Mouse (Mus musculus) forebrain, embryonic 14.5 days (tissue): ENCODE results near the gene Lrrd1. TPM values are rescaled to one million over a fixed set of nuclear protein-coding genes. Genes with fewer than 3 reads are reported as not detected.
"Not testable (repeated sequence)": the region's sequence is repeated elsewhere in the genome, so short reads cannot be mapped to it uniquely, and the experiment has no call there.

ENCODE experiments used
- ATAC-seq: fragments of 200-750 bp; cut with Nextera tagmentation; 2 replicates; pipeline ENCODE4 v1.8.0; 2017; ENCODE audit warnings: mild to moderate bottlenecking, moderate library complexity
- DNase-seq: peaks from one replicate; pipeline ENCODE4 v3.0.0-alpha.2; 2015; ENCODE audit warnings: low spot score
- H3K27ac ChIP-seq: fragments of 300-500 bp; sonication (generic); 2 replicates; pipeline ENCODE4 v1.5.1; 2014; ENCODE audit warnings: low read depth, mild to moderate bottlenecking, control low read depth, low read length, moderate library complexity
- H3K27me3 ChIP-seq: fragments of 300-500 bp; sonication (generic); replicated peaks from 2 replicates; pipeline ENCODE4 v1.6.1; 2014; ENCODE audit warnings: low read length, control low read depth, mixed read lengths; ENCODE audit not compliant: control insufficient read depth, insufficient read depth
- H3K36me3 ChIP-seq: fragments of 300-500 bp; sonication (generic); 2 replicates; pipeline ENCODE4 v1.6.1; 2014; ENCODE audit warnings: low read length, control low read depth; ENCODE audit not compliant: control insufficient read depth, insufficient read depth
- H3K4me1 ChIP-seq: fragments of 300-500 bp; sonication (generic); 2 replicates; pipeline ENCODE4 v1.6.1; 2014; ENCODE audit warnings: antibody characterized with exemption, low read length, control low read depth; ENCODE audit not compliant: control insufficient read depth, insufficient read depth
- H3K4me2 ChIP-seq: fragments of 300-500 bp; sonication (generic); 2 replicates; pipeline ENCODE4 v1.6.1; 2014; ENCODE audit warnings: mild to moderate bottlenecking, control low read depth, low read length
- H3K4me3 ChIP-seq: fragments of 300-500 bp; sonication (generic); 2 replicates; pipeline ENCODE4 v1.5.1; 2014; ENCODE audit warnings: low read depth, low read length, control low read depth
- H3K9ac ChIP-seq: fragments of 300-500 bp; sonication (generic); 2 replicates; pipeline ENCODE4 v1.6.1; 2014; ENCODE audit warnings: mild to moderate bottlenecking, low read length, control low read depth, moderate library complexity
- H3K9me3 ChIP-seq: fragments of 300-500 bp; sonication (generic); replicated peaks from 2 replicates; pipeline ENCODE4 v1.6.1; 2016; ENCODE audit warnings: low read length, control low read depth, mixed read lengths; ENCODE audit not compliant: control insufficient read depth
- WGBS: fragments of 180-500 bp; shearing (Covaris S2); extraction: QIAGEN DNeasy Blood & Tissue Kit; methylation state at CpG from one replicate; pipeline ENCODE4 v1.1.7; 2014; 5-methylcytosine and 5-hydroxymethylcytosine counted together
- polyA plus RNA-seq: library from polyadenylated mRNA; unstranded; fragments of >200 nt; fragmentation: Nextera tagmentation; extraction: Ambion mirVana; gene quantifications from 2 replicates; pipeline ENCODE4 v1.2.1, GENCODE M21; 2014

Gene Lrrd1
- 0.15 and 0.23 TPM in 2 replicates for polyA plus RNA-seq

GRCm38 (mm10) chr5:3845026-3845425 is at the start of gene Lrrd1:
Gene Lrrd1 (plus strand): TSS chr5:3845173.
- Histone ChIP-seq H3K9ac (peak within 1 kb of the TSS; percentile 35), H3K27me3 (no peaks in the 10 kb centered on the region), H3K4me1 (no peaks in the 10 kb centered on the region), H3K4me3 (peak within 1 kb of the TSS; percentile 21), H3K27ac (no peak within 1 kb of the TSS), H3K9me3 (no peaks in the 10 kb centered on the region), H3K36me3 (peaks cover 13% of the 10 kb centered on the region; the same call in 1 of the 2 replicates), H3K4me2 (peak within 1 kb of the TSS; percentile 44)
- WGBS, result 4% methylated on average over 24 of the region's 24 CpGs
- ATAC-seq (no peak), DNase-seq (peak; percentile 8)

- not testable (repeated sequence) for ATAC-seq, H3K27ac ChIP-seq, H3K36me3 ChIP-seq, H3K9ac ChIP-seq, H3K4me1 ChIP-seq, H3K4me2 ChIP-seq, H3K27me3 ChIP-seq, H3K4me3 ChIP-seq, DNase-seq, H3K9me3 ChIP-seq
- WGBS, result 95% methylated on average over 2 of the region's 2 CpGs
Measured at GRCm38 (mm10) chr5:3797101-3797500, 47.9 kb upstream of the Lrrd1 start.

- H3K9ac ChIP-seq, DNase-seq, H3K4me1 ChIP-seq, H3K4me2 ChIP-seq, H3K27ac ChIP-seq, ATAC-seq, H3K9me3 ChIP-seq, H3K36me3 ChIP-seq, H3K4me3 ChIP-seq, H3K27me3 ChIP-seq: not testable (repeated sequence)
Measured at GRCm38 (mm10) chr5:3798656-3799055, 46.3 kb upstream of the Lrrd1 start.

DNA sequence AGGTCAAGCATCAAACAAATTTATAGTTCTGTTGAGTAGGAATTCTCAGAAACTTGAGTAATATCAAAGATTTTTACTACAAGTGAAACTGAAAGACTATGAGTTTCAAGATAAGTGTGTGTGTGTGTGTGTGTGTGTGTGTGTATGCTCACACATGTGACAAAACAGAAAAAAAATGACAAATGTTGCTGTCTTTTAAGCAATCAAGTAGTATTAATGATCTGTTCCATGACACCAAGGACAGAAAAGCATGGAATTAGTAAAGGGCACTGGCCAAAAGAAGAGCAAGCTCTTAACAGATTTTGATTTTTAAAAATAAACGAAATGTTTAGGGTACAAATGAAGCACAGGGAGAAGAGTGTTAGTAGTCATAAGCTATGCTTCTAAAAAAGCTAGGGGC is 44.9 kb upstream of the Lrrd1 start:
- DNase-seq (no peak), ATAC-seq (no peak)
- H3K4me2 ChIP-seq, result no peak overlapping the region
- no peaks in the 10 kb centered on the region for H3K27me3 ChIP-seq
- WGBS, result 90% methylated on average over 1 of the region's 1 CpGs
- H3K4me3 ChIP-seq, result no peak overlapping the region
- no peak overlapping the region for H3K9ac ChIP-seq
- H3K36me3 ChIP-seq, result no peaks in the 10 kb centered on the region
- H3K27ac ChIP-seq, result no peak overlapping the region
- H3K9me3 ChIP-seq, result no peaks in the 10 kb centered on the region
- H3K4me1 ChIP-seq, result peaks cover 14% of the 10 kb centered on the region; the same call in 1 of the 2 replicates

DNA sequence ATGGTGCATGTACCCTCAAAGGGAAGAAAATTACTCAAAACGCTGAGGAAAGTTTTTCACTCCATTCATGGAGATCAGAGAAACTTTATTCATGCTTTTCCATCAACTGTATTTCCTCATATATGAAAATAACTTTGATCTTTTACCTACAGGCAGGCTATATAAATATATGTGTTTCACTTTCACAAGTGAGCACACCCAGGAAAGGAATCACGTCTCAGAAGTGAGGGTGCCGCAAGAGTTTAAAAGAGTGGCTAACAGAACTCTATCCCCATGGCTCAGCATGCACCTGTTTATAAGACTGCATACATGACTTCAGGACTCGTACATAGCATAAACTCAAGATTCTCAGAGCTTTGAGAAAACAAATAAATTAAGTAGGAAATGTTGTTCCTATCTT is 44.1 kb upstream of the Lrrd1 start:
- Histone ChIP-seq H3K9ac (no peak overlapping the region), H3K36me3 (no peaks in the 10 kb centered on the region), H3K27ac (no peak overlapping the region), H3K9me3 (no peaks in the 10 kb centered on the region), H3K4me3 (no peak overlapping the region), H3K27me3 (no peaks in the 10 kb centered on the region), H3K4me1 (peaks cover 14% of the 10 kb centered on the region; the same call in 1 of the 2 replicates), H3K4me2 (peak overlapping the region; percentile 27)
- 76% methylated on average over 4 of the region's 4 CpGs for WGBS
- DNase-seq, result no peak
- no peak for ATAC-seq

DNA sequence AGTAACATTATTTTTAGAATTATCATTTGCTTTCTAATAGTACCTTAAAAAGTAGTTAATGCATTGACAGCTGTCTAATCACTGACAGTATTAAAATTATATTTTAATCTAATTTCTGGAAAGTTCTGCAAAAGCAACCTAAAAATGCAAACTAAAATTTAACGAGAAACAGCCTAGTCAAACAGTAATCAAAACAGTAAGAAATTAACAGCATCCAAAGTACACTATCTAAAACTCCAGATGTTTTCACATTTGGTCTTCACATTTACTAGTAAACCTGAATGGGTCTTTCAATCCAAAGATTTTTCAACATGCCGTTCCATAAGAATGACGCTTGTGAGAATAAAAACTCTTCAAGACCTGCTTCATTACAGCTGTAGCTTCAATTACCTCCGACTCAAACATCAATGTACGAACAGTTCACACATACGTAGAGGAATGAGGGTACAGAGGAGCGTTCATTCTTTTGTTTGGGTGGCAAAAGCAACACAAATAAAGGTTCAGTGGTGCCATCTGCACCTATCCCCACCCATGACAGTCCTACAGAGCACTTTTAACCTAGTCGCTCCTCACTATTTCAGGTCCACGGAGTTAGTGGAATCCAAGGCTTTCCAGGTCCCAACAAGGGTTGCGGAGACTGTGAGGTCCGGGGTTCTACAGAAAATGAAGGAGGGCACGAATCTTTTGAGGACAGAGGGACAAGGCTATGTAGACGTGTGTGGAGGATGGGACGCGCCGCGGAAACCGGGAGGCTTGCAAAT is 43.1 kb upstream of the Lrrd1 start:
- DNase-seq (peak; percentile 28), ATAC-seq (no peak)
- H3K27me3 ChIP-seq, result no peaks in the 10 kb centered on the region
- peaks cover 14% of the 10 kb centered on the region; the same call in 1 of the 2 replicates for H3K4me1 ChIP-seq
- H3K36me3 ChIP-seq, result no peaks in the 10 kb centered on the region
- peak overlapping the region; percentile 88; the same call in 1 of the 2 replicates for H3K27ac ChIP-seq
- 4% methylated on average over 18 of the region's 18 CpGs for WGBS
- H3K4me3 ChIP-seq, result peak overlapping the region; percentile 89
- peak overlapping the region; percentile 88 for H3K9ac ChIP-seq
- H3K9me3 ChIP-seq, result no peaks in the 10 kb centered on the region
- H3K4me2 ChIP-seq, result peak overlapping the region; percentile 84

DNA sequence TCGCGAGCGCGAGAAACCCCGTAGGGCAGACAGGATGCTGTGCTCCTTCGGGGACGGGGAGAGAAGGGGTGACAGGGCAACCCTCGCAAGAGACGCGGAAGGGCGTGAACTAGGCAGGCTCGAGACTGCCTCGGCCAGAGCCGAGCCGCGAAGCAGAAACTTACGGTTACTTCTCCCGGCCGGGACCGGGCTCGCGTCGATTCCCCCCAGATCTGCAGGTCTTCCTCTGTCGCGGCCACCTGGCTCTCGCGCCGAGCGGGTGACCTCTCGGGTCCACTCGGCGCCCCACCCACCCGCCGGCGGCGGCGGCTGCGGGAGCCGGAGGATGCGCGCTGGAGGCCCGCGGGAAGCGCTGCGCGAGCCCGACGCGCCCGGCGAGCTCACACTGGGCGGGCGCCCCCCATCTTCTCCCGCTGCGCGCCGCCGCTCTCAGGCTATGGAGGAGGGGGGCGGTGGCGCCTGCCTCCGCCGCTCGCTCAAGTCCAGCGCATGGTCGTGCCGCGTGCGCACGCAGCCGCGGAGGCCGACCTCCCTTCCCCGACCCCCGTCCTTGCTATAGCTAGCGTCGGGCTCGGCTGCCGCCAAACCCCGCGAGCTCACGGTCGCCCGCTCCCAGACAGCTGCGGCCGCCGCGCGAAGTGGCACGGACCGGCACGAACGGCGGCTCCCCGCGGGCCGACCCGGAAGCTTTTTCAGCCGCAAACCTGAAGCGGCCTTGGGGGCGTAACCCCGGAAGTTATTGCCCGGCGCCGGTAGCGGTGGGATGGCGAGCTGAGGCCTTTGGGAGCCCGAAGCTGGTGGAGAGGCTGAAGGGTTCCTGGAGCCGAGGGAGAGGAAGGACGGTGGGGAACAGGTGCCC is 42.3 kb upstream of the Lrrd1 start, which contains the start of the genes Ankib1 and Krit1:
TSS of gene Ankib1 (minus strand) at position 493 of the 859 bp plus-strand sequence.
TSS of gene Krit1 (plus strand) at position 752 of the 859 bp plus-strand sequence.
- WGBS, result under 1% methylated on average over 91 of the region's 109 CpGs

GRCm38 (mm10) chr5:3803292-3804165 is 41.4 kb upstream of the Lrrd1 start:
- H3K9me3 ChIP-seq, result no peaks in the 10 kb centered on the region
- peaks cover 4% of the 10 kb centered on the region; the same call in 1 of the 2 replicates for H3K36me3 ChIP-seq
- H3K27ac ChIP-seq, result peak overlapping the region; percentile 88
- peak; percentile 77 for ATAC-seq
- peak overlapping the region; percentile 89 for H3K4me3 ChIP-seq
- peak overlapping the region; percentile 88 for H3K9ac ChIP-seq
- DNase-seq, result peak; percentile 52
- peak overlapping the region; percentile 84 for H3K4me2 ChIP-seq
- H3K4me1 ChIP-seq, result peaks cover 14% of the 10 kb centered on the region; the same call in 1 of the 2 replicates
- no peaks in the 10 kb centered on the region for H3K27me3 ChIP-seq
- WGBS, result under 1% methylated on average over 36 of the region's 36 CpGs

More for the DNA sequence above, 42.3 kb upstream of the Lrrd1 start, which contains the start of the genes Ankib1 and Krit1:
- DNase-seq (peak; percentile 93), ATAC-seq (peak; percentile 96)
- H3K27me3 ChIP-seq, result no peaks in the 10 kb centered on the region
- H3K27ac ChIP-seq, result peak within 1 kb of the TSS; percentile 88
- H3K9me3 ChIP-seq, result no peaks in the 10 kb centered on the region
- H3K9ac ChIP-seq, result peak within 1 kb of the TSS; percentile 88
- peak within 1 kb of the TSS; percentile 89 for H3K4me3 ChIP-seq
- H3K4me1 ChIP-seq, result peaks cover 14% of the 10 kb centered on the region; the same call in 1 of the 2 replicates
- H3K36me3 ChIP-seq, result no peaks in the 10 kb centered on the region
- peak within 1 kb of the TSS; percentile 84 for H3K4me2 ChIP-seq
